Mouse (Mus musculus) right cerebral cortex, postnatal 14 days (tissue): ENCODE measurements around the gene Adgrl4.

Source experiments
- DNase-seq: peaks from one replicate; pipeline ENCODE4 v3.0.0; 2022

Adgrl4 gene

DNA sequence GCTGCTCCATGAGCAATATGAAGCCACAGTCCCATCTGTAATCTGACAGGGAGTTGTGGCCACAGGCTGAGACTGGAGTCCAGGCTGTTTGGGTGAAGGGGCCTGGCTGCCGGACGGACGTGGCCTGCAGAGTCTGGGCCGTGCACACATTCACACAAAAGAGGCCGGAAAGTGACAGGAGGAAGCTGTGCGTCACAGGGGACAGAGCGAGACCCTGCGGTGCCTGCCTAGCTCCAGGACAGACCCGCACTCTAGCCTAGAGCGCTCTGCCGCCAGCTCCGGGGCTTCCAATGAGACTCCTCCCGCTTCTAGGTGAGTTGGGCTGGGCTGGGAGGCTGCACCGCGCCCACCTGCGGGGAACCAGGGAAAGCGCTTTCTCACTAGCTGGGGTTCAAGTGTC is at the start of gene Adgrl4:
Gene Adgrl4, plus strand, starts transcription at position 195 of the 400 bp plus-strand sequence.
- DNase-seq: no peak

DNA sequence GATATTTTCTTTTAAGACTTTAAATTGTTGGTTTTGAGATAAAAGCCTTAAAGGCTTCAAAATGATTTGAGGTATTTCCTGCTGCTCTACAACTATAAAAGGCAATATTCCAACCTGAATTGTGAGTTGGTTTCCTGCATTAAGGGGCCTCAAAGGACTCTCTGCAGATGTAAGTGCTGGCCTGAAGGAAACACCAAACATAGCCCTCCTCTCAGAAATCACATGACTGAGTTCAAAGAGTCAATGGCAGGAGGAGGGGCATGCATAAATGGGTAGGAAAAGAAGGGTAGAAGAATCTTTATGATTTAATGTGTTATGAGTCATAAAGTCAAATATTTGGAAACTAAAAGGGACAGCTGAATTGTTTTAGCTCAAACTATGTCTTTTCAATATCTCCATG is 46.8 kb upstream of the Adgrl4 start:
- DNase-seq: no peak

DNA sequence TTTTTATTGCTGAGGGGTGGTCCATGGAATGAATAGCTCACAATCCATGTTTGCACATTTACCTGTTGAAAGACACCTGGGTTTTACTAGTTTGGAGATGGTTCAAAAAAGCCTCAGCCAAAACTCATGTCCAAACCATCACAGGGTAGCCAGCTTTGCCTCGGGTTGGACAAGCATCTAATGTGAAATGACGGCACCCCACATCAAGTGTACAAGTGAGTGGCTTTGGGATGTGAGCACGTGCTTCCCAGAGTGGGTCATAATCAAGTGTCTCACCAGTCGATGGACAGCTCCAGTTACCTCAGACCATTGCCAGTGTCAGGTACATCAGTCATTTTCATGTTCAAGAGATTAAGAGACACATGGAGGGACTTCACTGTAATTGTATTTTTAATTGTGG is 44.8 kb upstream of the Adgrl4 start:
- no peak for DNase-seq

DNA sequence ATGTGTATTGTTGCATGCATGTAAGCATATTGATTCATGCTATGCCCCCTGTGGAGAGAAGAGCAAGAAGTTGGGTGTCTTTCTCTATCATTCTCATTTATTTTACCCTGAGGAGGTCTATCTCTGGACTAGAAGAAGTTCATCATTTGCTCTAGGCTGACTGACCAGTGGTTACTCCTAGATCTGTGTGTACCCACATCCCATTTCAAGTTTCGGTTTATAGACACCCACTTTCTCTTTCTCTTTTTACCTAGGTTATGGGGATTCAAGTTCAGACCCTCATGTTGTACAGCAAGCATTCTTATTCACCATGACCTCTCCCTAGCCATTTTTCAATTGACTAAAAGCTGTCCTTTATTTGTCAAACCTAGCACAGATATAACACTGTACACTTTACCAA is 44.4 kb upstream of the Adgrl4 start:
- no peak for DNase-seq

DNA sequence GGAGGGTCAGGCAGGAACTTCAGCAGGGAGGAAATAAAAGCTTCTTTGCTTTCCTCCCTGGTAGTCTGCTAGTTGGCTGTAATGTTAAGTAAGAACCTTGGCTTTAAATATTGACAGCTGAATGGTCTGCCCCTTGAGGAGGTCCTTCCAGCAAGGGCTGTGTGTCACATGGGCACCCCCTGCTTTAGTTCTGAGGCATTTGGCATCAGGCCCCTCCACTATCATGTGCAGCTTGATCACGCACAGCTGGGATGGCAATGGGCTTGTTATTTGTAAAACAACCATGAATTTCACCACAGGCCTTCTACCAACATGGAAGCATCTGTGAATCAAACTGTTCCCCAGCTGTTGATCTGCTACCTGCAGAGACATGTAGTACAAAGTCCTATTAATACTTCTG is 38.4 kb upstream of the Adgrl4 start:
- DNase-seq: no peak

DNA sequence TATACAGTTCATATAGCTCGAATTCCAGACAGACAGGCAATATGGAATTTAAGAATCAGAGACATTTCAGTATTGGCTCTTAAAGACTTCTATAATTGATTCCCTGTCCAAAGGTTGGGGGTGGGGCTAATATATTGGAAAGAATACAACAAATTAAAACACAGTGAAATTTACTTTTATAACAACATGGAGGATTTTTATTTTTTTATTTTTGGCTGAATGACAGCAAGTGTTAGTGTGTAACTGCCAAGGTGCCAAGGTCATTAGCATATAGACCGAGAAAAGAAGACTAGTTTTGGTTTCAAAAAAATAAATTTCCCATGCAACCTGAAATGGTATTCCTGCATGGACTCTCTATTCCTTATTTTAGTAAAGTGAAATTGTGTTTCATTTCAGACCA is 26.7 kb upstream of the Adgrl4 start:
- no peak for DNase-seq

DNA sequence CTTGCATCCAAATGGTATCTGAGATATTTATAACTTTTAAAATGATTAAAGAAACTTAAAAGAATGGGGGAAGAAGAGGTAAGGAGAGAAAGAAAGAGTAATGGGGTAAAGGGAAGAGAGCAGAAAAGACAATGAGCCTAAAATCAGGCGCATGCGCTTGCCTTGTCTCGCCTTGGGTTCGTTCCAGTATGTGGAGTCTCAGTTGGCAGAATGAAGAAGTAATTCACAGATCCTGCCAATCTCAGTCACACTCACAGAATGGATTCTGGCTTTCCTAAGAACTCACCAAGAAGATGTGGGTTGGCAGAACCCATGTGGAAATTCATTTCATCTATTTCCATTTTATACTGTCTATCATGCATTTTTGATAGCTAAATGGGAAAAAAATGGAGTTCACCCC is 26.2 kb upstream of the Adgrl4 start:
- DNase-seq: no peak

DNA sequence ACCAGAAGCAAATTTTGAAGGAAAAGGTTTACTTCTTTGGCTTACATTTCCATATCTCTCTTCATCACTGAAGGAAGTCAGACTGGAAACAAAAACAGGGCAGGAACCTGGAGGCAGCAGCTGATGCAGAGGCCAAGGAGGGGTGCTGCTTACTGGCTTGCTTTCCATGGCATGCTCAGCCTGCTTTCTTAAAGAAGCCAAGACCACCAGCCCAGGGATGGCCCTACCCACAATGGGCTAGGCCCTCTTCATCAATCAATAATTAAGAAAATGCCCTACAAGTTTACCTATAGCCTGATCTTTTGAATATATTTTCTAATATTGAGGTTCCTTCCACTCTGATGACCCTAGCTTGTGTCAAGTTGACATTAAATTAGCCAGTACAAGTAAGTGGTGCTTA is 20.8 kb upstream of the Adgrl4 start:
- no peak for DNase-seq

DNA sequence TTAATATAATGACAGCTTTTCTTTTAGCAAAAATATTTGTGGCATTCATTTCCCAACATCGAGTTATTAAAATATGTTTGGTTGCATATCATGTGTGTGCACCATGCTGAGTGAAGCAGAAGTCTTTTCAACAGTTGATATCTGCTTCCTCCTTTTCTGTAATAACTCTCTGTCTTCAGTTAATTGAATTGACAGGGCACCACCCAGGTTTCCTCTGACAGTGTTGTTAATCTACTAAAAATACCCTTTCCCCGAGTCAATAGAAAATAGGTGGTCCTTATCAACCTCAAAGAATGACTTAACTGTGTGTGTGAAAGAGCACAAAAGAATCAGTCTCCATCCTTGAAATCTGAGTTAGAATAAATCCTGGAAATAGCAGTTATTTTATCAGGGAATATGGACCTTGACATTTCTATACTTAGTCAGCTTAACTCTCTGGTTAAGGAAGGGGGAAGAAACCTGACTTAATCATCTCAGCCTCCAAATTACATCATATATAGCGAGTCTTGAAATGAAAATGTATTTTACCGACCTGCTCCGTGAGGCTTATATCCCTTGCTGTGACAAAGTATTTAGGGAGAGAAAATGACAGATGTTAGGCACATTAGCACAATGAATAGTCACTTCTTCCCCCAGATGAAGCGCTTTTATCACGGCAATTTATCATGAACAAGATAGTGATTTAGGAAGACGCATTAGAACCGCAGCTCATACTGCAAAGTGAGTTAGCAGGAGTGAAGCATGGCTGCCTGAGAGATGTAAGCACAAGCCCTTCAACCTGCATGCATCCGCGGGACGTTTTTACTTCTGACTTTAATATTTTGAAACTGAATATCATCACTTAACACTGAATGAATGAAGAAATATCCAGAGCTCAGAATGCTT is 19.8 kb upstream of the Adgrl4 start:
- no peak for DNase-seq

DNA sequence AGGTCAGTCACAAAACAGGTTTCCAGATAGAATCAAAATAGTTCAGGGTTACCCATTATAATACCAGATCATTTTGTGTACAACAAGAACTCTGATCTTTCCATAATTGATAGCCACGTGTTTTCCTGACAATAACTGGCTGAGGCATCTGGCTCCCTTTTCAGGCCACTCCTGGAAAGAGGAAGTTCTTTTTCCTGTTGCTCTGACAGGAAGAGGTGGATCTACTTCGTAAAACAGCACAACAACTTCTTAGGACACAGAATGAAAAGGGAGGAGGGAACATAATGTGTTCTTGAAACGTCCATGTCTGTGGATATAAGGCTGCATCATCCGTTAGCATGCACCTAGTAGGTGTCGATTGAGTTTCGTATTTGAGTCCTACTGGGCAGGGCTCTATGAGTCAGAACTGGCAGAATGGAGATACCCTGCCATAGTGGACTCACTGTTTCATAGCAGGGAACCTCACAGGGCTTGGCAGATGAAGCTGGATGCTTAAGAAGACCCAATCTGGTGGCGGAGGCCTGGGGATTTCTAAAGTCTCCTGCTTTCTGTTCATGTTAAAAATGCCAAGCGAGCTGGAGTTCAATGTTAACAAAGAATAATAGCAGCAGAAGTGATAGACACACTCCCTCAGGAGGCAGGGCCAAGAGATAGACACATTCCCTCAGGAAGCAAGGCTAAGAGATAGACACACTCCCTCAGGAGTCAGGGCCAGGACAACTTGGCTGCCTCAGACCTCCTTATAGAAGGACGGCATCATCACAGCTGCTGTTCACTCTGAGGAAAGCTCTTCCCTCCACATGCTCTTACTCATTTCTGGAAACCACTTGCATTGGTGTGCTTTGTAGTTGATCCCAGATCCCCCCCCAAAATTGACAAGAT is 13.1 kb upstream of the Adgrl4 start:
- no peak for DNase-seq

DNA sequence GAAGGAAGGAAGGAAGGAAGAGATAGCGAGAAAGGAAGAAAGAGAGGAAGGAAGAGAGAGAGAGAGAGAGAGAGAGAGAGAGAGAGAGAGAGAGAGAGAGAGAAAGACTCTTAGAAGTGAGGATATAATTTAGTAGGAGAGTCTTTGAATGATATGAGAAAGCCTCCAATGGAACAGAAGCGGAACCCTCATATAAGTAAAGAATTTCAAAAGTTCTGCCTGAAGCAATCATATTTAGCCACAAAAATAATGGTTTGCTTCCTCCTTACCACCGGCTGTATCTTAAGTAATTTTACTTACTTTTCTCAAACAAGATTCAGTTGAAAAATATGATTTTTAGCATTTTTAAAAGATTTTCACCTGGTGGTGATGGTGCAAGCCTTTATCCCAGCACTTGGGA is 7.6 kb upstream of the Adgrl4 start:
- no peak for DNase-seq

DNA sequence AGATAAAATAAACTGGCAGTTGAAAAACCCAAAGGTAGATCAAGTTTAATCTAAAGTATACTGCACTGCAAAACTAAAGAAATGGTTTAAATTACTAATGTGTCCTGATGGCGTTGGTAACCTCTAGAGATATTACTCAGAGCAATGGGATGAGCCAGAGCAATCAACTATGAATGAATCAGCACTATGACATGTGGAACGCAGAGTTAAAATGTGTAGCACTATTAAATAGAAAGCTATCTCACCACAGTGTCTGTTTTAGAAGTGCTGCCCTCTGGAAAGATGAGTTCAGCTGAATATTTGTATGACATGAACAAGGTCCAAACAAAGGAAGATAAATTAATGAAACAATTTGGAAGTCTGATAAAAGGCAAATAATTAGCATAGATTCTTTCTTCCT is 6.2 kb upstream of the Adgrl4 start:
- no peak for DNase-seq

DNA sequence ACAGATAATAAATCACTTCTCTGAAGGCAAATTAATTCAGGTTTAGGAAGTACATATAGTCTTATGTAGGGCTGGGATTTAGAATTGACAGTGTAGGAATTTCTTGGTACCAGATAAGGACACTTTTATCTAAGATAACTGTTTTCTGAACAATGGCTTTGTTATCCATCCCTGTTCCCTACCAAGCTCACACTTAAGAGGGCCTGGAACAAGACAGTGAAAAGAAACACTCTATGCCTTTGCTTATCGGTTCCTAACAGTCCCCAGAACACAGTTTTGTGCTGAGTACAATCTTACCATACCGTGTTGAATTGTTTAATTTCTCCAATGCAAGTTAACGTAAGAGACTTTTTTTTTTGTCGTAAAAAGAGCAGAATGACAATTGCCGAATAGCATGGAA is 677 bp downstream of the Adgrl4 start:
- no peak for DNase-seq

DNA sequence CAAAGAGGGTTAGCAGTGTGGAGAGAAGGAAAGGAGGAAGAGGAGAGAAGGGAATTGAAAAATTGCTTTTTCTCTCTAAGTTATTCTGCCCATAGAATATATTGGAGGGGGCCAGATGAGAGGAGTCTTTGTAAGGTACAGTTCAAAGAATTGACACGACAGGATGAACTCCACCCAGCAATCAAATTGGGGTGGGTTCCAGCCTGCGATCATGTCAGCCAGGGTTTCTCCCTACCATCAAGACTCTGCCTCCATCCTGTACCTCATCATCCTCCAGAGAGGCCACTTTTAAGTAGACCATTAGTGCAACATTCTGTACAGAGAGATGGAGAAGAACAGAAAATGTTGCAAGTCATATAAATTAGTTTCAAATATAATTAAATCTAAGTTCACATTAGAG is 2.3 kb downstream of the Adgrl4 start:
- DNase-seq: no peak

DNA sequence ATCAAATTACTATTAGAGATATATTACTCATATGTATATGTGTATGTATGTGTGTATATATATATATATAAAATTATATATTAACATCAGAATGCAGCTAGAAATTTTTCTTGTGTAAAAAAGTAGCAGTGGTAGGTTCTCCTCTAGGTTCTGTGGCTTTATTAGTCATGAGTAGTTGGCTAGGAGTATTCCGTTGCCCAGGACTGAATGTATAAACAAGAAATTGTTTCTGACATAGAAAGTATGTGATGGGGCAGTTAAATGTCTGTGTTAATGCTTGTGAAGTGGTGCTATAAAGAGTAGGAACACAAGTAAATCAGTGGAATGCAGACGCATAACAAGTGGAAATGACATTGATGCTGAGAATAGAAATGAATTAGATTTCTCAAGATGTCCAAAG is 4.3 kb downstream of the Adgrl4 start:
- DNase-seq: no peak

DNA sequence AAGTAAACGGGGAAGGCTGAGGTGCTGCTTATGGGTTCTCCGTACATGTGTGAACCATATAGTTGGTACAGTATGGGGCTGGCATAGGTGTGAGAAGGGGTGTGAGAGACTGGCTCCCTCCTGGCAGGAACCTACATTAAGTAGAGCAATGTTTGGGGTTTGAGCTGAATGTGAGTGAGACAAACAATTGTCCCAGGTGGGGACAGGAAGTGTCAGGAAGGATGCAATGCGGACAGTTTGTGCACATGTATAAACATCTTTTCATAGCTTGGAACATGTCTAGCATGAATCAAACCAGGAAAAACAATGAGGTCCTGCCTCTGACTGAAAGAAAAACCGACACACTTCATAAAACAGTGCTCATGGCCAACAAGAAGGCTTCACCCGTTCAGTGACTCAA is 5.8 kb downstream of the Adgrl4 start:
- DNase-seq: no peak

DNA sequence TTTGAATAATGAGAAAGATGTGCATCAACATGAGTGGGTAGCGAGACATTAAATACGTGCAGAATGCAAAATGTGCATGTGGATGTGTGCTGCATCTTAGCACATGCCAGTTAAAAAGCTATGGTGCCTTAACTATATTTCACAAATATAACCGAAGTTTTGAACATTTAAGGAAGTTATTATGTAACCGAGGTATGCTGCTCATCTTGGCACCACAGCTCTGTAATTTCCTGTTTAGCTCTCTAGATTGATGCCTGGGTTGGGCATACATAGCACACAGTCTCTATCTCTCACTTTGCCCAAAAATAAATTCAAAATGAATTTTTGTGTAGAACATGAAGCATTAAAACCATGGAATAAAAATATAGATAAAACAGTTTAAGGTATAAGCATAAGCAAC is 6.6 kb downstream of the Adgrl4 start:
- DNase-seq: no peak

DNA sequence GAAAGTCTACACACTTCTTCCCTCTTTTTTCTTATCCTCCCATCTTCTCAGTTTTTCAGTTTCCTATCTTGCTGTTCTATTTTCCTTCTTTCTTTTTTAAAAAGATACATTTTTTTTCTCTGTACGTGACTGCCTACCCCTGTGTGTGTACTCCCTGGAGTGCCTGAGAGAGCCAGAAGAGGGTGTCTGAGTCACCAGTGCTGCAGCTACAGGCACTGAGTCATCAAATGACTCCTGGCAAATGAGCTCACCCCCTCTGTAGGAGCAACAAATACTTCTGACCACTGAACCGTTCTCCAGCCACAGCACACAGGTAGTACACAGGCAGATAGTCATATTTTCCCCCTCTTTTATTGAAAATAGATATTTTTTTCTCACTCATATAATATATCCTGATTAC is 8.2 kb downstream of the Adgrl4 start:
- DNase-seq: no peak

DNA sequence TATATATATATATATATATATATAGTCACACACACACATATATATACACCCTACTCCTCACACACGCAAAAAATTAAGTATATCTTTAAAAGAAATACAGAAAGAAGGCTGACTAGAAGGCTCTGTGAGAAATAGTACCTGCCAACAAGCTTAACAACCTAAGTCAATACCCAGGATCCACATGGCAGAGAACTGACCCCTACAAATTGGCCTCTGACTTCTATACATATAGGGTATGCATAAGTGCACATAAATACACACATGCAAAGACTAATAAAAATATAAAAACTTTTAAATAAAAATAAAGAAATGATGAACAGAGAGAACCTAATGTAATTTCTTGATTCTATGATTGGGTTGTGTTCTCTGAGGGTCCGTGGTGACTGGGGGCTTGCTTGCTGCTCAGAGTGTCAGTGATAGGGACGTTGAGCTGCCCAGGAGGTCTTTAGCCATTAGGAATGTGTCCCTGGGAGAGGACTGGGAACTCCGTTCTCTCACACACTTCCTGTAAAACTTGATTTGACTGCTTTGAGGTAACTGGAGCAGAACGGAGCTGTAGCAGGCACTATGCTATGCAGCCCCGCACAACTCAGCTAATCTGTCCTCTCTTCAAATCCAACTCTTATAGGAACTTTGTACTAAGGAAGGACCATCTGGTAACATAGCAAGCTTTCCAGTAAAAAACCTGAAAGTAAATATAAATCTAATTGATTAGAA is 17.5 kb downstream of the Adgrl4 start:
- no peak for DNase-seq

DNA sequence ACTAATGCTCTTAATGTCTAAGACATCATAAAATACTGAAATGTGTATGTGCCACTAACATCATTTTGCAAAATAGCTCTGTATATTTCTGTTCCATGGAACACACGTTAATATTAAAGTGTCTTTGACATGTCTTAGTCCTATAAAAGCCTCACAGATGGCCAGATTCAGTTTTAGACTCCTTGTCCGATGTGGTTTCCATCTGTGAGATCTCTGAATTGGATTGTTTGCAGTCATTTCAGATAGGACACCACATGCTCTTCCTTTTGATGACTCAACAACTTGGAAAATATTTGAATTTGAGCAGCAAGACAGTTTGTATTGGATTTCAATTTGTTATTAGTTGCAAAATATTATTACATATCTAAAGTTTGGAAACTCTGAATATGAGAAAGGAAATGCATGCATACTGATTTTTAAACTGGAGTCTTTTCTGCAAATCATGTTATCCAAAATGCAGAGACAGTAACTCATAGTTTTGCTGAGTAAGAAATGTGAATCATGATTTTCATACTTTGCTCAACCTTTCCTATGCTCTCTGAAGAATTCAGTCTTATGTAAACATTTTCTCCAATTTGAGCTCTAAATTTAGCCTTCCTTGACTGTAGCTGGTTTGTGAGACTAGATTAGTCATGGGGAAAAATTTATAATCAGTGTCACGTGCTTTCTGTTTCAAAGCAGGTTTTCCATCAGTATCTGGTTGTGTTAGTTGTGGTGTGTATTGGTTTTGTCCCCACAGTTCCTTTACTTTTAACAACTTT is 21.9 kb downstream of the Adgrl4 start:
- no peak for DNase-seq

DNA sequence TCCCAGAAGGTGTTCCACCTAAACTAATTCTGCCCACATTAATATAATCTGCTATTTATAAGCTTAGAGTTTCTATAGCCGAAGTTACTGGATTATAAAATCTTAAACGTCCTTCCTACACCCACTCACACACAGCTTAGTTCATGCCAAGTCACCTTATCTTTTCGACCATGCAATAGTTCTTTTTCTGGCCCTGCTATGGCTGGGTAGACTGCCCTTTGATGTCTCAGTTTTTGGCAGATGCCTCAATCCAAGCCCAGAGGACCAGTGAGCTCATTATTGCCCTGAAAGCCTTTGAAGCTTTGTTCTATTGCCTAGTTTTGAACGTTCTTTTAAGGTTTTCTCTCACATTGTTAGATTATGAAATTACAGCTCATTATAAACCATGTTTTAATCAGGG is 27.5 kb downstream of the Adgrl4 start:
- DNase-seq: no peak

DNA sequence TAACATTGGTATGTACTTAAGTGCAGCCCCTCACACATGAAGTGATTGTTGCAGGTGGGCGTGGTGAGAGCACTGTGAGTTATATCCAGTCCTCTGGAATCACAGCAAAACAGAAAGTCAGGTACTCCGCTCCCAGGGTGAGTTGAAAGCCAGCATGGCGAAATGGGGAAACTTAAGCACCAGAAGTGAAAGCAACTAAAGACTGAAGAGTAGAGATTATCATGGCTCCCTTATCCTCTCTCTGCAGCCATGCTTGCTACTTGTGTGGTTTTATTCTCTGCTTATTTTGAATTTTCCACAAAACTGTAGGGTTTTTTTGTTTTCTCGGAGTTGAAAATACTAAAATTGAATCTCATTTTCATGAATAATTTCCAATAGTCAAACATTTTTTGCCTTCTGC is 51.2 kb downstream of the Adgrl4 start:
- no peak for DNase-seq

DNA sequence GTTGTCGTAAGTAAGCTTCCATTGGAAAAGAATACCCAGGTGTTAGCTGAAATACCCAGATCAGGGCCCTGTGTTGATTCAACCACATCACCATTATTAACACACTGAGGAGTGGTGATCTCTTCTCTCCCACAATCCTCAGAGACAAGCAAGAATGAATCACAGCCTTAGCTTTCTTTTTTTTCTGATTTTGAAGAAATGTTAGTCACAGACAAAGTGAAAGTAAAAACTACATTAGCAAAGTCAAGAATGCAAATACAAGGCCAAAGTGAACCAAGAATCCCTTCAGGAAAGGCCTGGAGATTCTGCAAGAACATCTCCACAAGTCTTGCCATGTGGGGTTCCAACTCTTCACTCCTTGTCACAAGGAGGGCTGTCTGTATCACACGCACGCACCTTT is 67.9 kb downstream of the Adgrl4 start:
- DNase-seq: no peak
